Mouse (Mus musculus): ENCODE measurements around the gene Golga1. TPM values are rescaled to one million over a fixed set of nuclear protein-coding genes. Genes with fewer than 3 reads are reported as not detected.
A peak's percentile ranks its signal among the peaks of the same experiment; 100 is the strongest.
"Not testable (repeated sequence)": the region's sequence is repeated elsewhere in the genome, so short reads cannot be mapped to it uniquely, and the experiment has no call there.

The Golga1 gene
- polyA plus RNA-seq (2016; fragmentation: Nextera tagmentation; extraction: Ambion mirVana) = 37.9 and 40.8 TPM in 2 replicates

DNA sequence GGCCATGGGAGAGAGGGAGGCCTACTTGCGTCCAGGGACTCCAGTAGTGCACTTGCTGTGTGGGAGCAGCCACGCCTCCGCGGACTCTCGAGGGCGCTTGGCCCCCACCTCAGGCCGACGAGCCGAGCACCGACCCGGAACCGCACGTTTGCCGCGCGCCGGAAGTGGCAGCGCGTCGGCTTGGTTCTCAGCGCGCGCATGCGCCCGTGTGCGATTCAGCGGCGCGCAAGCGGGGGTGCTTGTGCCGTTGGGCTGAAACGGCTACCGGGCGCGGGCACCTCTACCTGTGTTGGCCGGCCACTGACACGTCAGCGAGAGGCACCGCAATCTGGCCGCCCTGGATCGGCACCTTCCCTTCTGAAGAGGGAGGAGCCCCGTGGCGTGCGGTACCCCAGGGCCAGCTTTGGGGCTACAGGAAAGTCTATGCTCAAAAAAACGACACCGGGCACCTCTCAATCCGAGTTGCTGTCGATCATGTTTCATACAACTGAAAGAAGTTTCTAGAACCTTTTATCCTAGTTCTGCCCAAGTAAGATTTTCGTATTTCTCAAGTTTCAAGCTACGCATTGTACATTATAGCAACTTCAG, at the start of gene Golga1:
TSS of gene Golga1 (minus strand) at position 142 of the 588 bp plus-strand sequence.
- Histone ChIP-seq H3K4me2 (peak within 1 kb of the TSS; percentile 85), H3K4me1 (peaks cover 9% of the 10 kb centered on the region), H3K27me3 (no peaks in the 10 kb centered on the region), H3K9me3 (no peaks in the 10 kb centered on the region), H3K4me3 (replicated peaks) (peak within 1 kb of the TSS; percentile 86), H3K27ac (peak within 1 kb of the TSS; percentile 87), H3K36me3 (replicated peaks) (peaks cover 10% of the 10 kb centered on the region), H3K9ac (peak within 1 kb of the TSS; percentile 89)
- ATAC-seq (ENCODE audit: low FRiP score) = peak; percentile 99
- under 1% methylated on average over 50 of the region's 50 CpGs for WGBS

GRCm38 (mm10) chr2:39114093-39114492, 48.8 kb upstream of the Golga1 start:
- Histone ChIP-seq H3K27me3 (no peaks in the 10 kb centered on the region), H3K27ac (no peak overlapping the region), H3K4me1 (no peaks in the 10 kb centered on the region), H3K36me3 (replicated peaks) (peaks cover 57% of the 10 kb centered on the region), H3K4me3 (replicated peaks) (no peak overlapping the region), H3K9me3 (no peaks in the 10 kb centered on the region), H3K9ac (no peak overlapping the region), H3K4me2 (no peak overlapping the region)
- no peak for ATAC-seq (ENCODE audit: low FRiP score)
- 93% methylated on average over 7 of the region's 7 CpGs for WGBS

DNA sequence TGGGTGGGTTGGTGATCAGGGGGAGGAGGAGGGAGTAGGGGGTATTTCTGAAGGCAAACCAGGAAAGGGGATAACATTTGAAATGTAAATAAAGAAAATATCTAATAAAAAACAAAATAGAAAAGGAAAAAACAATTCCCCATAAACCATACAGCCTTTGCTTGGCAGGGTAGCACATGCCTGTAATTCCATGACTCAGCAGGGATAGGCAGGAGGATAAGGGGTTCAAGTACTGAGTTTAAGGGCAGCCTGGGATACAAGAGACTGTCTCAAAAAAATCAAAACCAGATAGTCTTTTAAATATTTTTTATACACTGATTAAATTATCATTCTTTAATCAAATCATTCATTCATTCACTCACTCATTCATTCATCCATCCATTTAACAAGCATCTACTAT, 45.2 kb upstream of the Golga1 start:
- no peak overlapping the region for H3K27ac ChIP-seq
- no peaks in the 10 kb centered on the region for H3K4me1 ChIP-seq
- no peak overlapping the region for H3K4me2 ChIP-seq
- no peak overlapping the region for H3K4me3 ChIP-seq (replicated peaks)
- no peaks in the 10 kb centered on the region for H3K9me3 ChIP-seq
- H3K27me3 ChIP-seq = no peaks in the 10 kb centered on the region
- no peak overlapping the region for H3K9ac ChIP-seq
- peaks cover 42% of the 10 kb centered on the region for H3K36me3 ChIP-seq (replicated peaks)
- no peak for ATAC-seq (ENCODE audit: low FRiP score)

DNA sequence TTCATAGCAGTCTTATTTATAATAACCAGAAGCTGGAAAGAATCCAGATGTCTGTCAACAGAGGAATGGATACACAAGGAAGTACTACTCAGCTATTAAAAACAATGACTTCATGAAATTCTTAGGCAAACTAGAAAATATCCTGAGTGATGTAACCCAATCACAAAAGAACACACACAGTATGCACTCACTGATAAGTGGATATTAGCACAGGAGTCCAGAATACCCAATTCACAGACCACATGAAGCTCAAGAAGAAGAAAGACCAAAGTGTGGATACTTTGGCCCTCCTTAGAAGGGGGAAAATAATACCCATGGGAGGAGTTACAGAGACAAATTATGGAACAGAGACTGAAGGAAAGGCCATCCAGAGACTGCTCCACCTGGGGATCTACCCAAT, 44.4 kb upstream of the Golga1 start:
- H3K4me2 ChIP-seq; H3K27ac ChIP-seq; ATAC-seq (ENCODE audit: low FRiP score); H3K9me3 ChIP-seq; H3K9ac ChIP-seq; H3K27me3 ChIP-seq; H3K4me3 ChIP-seq (replicated peaks); H3K4me1 ChIP-seq: not testable (repeated sequence)
- peaks cover 46% of the 10 kb centered on the region for H3K36me3 ChIP-seq (replicated peaks)

DNA sequence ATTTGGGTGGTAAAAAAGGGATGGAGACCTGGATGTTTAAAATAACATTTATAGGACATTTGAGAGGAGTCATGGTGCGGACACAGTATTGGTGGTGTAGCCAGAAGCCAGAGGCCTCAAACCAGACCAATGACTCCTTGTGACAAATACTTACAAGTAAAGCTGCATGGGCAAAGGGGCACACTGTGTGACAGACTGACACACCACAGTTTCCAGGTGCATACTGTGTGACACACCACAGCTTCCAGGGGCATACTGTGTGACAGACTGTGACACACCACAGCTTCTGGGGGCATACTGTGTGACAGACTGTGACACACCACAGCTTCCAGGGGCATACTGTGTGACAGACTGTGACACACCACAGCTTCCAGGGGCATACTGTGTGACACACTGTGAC, 34.6 kb upstream of the Golga1 start:
- not testable (repeated sequence) for H3K9me3 ChIP-seq; H3K27me3 ChIP-seq; H3K9ac ChIP-seq; H3K4me1 ChIP-seq; H3K27ac ChIP-seq; H3K4me2 ChIP-seq; ATAC-seq (ENCODE audit: low FRiP score); H3K4me3 ChIP-seq (replicated peaks)
- 100% methylated on average over 1 of the region's 1 CpGs for WGBS
- H3K36me3 ChIP-seq (replicated peaks) = peaks cover 27% of the 10 kb centered on the region

- no peak overlapping the region for H3K9ac ChIP-seq
- no peaks in the 10 kb centered on the region for H3K27me3 ChIP-seq
- H3K9me3 ChIP-seq = no peaks in the 10 kb centered on the region
- no peak overlapping the region for H3K4me2 ChIP-seq
- H3K4me3 ChIP-seq (replicated peaks) = no peak overlapping the region
- no peak overlapping the region for H3K27ac ChIP-seq
- peaks cover 33% of the 10 kb centered on the region for H3K36me3 ChIP-seq (replicated peaks)
- no peak for ATAC-seq (ENCODE audit: low FRiP score)
- no peaks in the 10 kb centered on the region for H3K4me1 ChIP-seq
Observed at GRCm38 (mm10) chr2:39097993-39098392, 32.7 kb upstream of the Golga1 start.

GRCm38 (mm10) chr2:39091966-39092365, 26.6 kb upstream of the Golga1 start:
- H3K4me3 ChIP-seq (replicated peaks) = no peak overlapping the region
- peaks cover 33% of the 10 kb centered on the region for H3K36me3 ChIP-seq (replicated peaks)
- no peak overlapping the region for H3K27ac ChIP-seq
- no peak overlapping the region for H3K9ac ChIP-seq
- H3K4me1 ChIP-seq = no peaks in the 10 kb centered on the region
- 92% methylated on average over 1 of the region's 1 CpGs for WGBS
- H3K9me3 ChIP-seq = no peaks in the 10 kb centered on the region
- H3K27me3 ChIP-seq = no peaks in the 10 kb centered on the region
- no peak overlapping the region for H3K4me2 ChIP-seq
- ATAC-seq (ENCODE audit: low FRiP score) = no peak

GRCm38 (mm10) chr2:39082706-39083105, 17.4 kb upstream of the Golga1 start:
- H3K9me3 ChIP-seq = no peaks in the 10 kb centered on the region
- H3K36me3 ChIP-seq (replicated peaks) = peaks cover 46% of the 10 kb centered on the region
- no peaks in the 10 kb centered on the region for H3K27me3 ChIP-seq
- no peak overlapping the region for H3K27ac ChIP-seq
- H3K4me2 ChIP-seq = no peak overlapping the region
- no peaks in the 10 kb centered on the region for H3K4me1 ChIP-seq
- 92% methylated on average over 3 of the region's 3 CpGs for WGBS
- H3K9ac ChIP-seq = no peak overlapping the region
- no peak for ATAC-seq (ENCODE audit: low FRiP score)
- H3K4me3 ChIP-seq (replicated peaks) = no peak overlapping the region

DNA sequence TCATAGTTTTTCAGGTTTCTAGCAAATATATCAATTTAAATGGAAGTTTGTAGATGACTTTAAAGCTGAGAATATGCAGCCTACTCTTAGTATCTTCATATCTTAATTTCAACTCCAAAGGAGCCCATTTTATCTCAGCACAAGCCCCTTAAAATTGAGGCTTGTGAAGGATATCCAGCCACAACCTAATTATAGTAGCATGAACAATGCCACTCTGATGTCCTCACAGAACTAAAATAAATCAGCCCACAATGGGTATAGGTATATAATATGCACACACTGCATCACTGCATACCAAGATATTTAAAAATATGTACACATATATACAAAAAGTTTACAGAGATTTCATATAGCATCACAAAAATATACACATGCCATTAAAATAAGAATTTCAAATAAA, 5.3 kb upstream of the Golga1 start:
- H3K27me3 ChIP-seq = no peaks in the 10 kb centered on the region
- no peak for ATAC-seq (ENCODE audit: low FRiP score)
- no peak overlapping the region for H3K4me3 ChIP-seq (replicated peaks)
- no peaks in the 10 kb centered on the region for H3K36me3 ChIP-seq (replicated peaks)
- no peaks in the 10 kb centered on the region for H3K4me1 ChIP-seq
- H3K9ac ChIP-seq = no peak overlapping the region
- no peak overlapping the region for H3K27ac ChIP-seq
- no peak overlapping the region for H3K4me2 ChIP-seq
- H3K9me3 ChIP-seq = no peaks in the 10 kb centered on the region

GRCm38 (mm10) chr2:39069096-39069495, 3.8 kb upstream of the Golga1 start:
- Histone ChIP-seq H3K4me2 (no peak overlapping the region), H3K9me3 (no peaks in the 10 kb centered on the region), H3K36me3 (replicated peaks) (no peaks in the 10 kb centered on the region), H3K27ac (no peak overlapping the region), H3K27me3 (no peaks in the 10 kb centered on the region), H3K9ac (no peak overlapping the region), H3K4me3 (replicated peaks) (no peak overlapping the region), H3K4me1 (peaks cover 7% of the 10 kb centered on the region)
- 69% methylated on average over 1 of the region's 1 CpGs for WGBS
- no peak for ATAC-seq (ENCODE audit: low FRiP score)

- peaks cover 9% of the 10 kb centered on the region for H3K4me1 ChIP-seq
- peak overlapping the region; percentile 86 for H3K4me3 ChIP-seq (replicated peaks)
- peak; percentile 31; the same call in 1 of the 2 replicates for ATAC-seq (ENCODE audit: low FRiP score)
- H3K9ac ChIP-seq = peak overlapping the region; percentile 89
- peak overlapping the region; percentile 85 for H3K4me2 ChIP-seq
- H3K27me3 ChIP-seq = no peaks in the 10 kb centered on the region
- 6% methylated on average over 24 of the region's 25 CpGs for WGBS
- H3K27ac ChIP-seq = peak overlapping the region; percentile 87
- peaks cover 17% of the 10 kb centered on the region for H3K36me3 ChIP-seq (replicated peaks)
- H3K9me3 ChIP-seq = no peaks in the 10 kb centered on the region
Observed at GRCm38 (mm10) chr2:39064687-39065399, 498 bp downstream of the Golga1 start.

- Histone ChIP-seq H3K36me3 (replicated peaks) (peaks cover 66% of the 10 kb centered on the region), H3K4me3 (replicated peaks) (no peak overlapping the region), H3K9ac (no peak overlapping the region), H3K9me3 (no peaks in the 10 kb centered on the region), H3K4me1 (no peaks in the 10 kb centered on the region), H3K27me3 (no peaks in the 10 kb centered on the region), H3K4me2 (no peak overlapping the region), H3K27ac (no peak overlapping the region)
- no peak for ATAC-seq (ENCODE audit: low FRiP score)
- 90% methylated on average over 1 of the region's 1 CpGs for WGBS
Observed at GRCm38 (mm10) chr2:39048515-39048914, 16.8 kb downstream of the Golga1 start.

- Histone ChIP-seq H3K4me2 (no peak overlapping the region), H3K4me1 (no peaks in the 10 kb centered on the region), H3K27ac (no peak overlapping the region), H3K36me3 (replicated peaks) (peaks cover 64% of the 10 kb centered on the region), H3K9me3 (no peaks in the 10 kb centered on the region), H3K27me3 (no peaks in the 10 kb centered on the region), H3K4me3 (replicated peaks) (no peak overlapping the region), H3K9ac (no peak overlapping the region)
- ATAC-seq (ENCODE audit: low FRiP score) = no peak
- WGBS = 100% methylated on average over 1 of the region's 1 CpGs
Observed at GRCm38 (mm10) chr2:39040215-39040614, 25.1 kb downstream of the Golga1 start.

All from forebrain, embryonic 12.5 days (tissue).